ENCODE assay signal across 24 mouse cellular contexts in the genomic region with DNA sequence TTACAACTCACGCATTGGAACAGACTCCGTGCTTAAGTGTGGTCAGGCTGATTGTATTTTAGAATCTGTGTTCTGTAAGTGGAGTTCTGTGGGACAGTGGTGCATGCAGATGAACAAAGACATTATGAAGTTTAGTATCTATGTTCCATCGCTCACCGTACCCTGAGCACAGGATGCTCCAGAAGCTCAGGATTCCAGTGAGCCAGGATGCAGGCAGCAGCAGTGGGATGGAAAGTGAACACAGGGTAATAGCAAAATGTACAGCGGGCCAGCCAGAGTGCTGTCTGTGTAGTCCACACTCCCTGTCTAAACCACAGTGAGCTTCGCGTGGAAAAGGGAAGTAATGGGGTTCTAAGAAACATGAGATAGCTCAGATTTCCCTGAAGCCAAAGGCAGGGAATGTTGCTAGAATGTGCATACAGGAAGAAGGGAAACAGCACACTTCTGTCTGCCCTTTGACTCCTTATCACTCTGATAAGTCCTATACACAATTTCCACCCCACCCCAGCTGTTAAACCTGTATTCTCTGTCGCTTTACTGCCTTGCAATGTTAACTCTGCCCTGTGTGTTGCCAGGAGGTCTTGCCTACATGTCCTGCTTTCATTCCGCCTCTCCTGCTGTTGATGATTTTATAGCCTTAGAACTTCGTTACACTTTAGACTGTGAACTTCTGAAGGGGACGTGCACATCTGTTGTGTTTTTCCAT.
DNase-seq lines count a peak whose midpoint lies in the region; ATAC-seq and TF ChIP-seq lines count a peak whose summit lies in the region.
"Had no signal": no experiment of that assay in that cellular context is flagged by ENCODE, and none has a peak within 500 bp of the region (broad histone marks: within the 10 kb centered on the region; RNA-seq: fewer than 3 reads in every experiment).

No protein-coding gene starts in this region.

- no peaks in the 10 kb centered on the region for H3K4me1 ChIP-seq in lung, postnatal 0 days (ENCODE audit: insufficient read depth, low read depth, low read length)
- 0 out of 2 replicates have a peak, but pooled peaks cover 5% of the 10 kb centered on the region for H3K4me1 ChIP-seq in intestine, embryonic 16.5 days (ENCODE audit: control insufficient read depth, insufficient read depth, low read length)
- H3K4me1 ChIP-seq in stomach, postnatal 0 days (replicated peaks; ENCODE audit: control insufficient read depth, insufficient read depth) = no peaks in the 10 kb centered on the region
- H3K4me1 ChIP-seq in hindbrain, embryonic 12.5 days = no peaks in the 10 kb centered on the region
- H3K4me1 ChIP-seq: forebrain, embryonic 13.5 days; heart, embryonic 15.5 days; hindbrain, embryonic 10.5 days had no signal

- TF ChIP-seq EP300 in lung, postnatal 0 days (IDR thresholded peaks at IDR 0.05) = no peak
- TF ChIP-seq EP300 in stomach, postnatal 0 days (optimal IDR thresholded peaks at IDR 0.05) = no peak

- no peak overlapping the region for H3K27ac ChIP-seq in lung, postnatal 0 days (ENCODE audit: low read length)
- H3K27ac ChIP-seq in intestine, embryonic 16.5 days (ENCODE audit: low read length) = peak overlapping the region; percentile 62
- H3K27ac ChIP-seq in stomach, postnatal 0 days (replicated peaks) = 0 out of 2 replicates have a peak overlapping the region, but pooled peaks have one; percentile 8
- H3K27ac ChIP-seq in hindbrain, embryonic 12.5 days = no peak overlapping the region
- H3K27ac ChIP-seq: embryonic facial prominence, embryonic 13.5 days; forebrain, embryonic 13.5 days; heart, embryonic 10.5 days; heart, embryonic 15.5 days; hindbrain, embryonic 10.5 days; hindbrain, postnatal 0 days had no signal

- H3K4me2 ChIP-seq in lung, postnatal 0 days (replicated peaks; ENCODE audit: low read depth, low read length) = no peak overlapping the region
- 0 out of 2 replicates have a peak overlapping the region, but pooled peaks have one; percentile 10 for H3K4me2 ChIP-seq in intestine, embryonic 16.5 days (ENCODE audit: low read depth, low read length)
- no peak overlapping the region for H3K4me2 ChIP-seq in stomach, postnatal 0 days (replicated peaks; ENCODE audit: low read depth)
- H3K4me2 ChIP-seq in hindbrain, embryonic 12.5 days (replicated peaks) = no peak overlapping the region
- H3K4me2 ChIP-seq: embryonic facial prominence, embryonic 13.5 days; forebrain, embryonic 13.5 days; heart, embryonic 15.5 days had no signal

- WGBS in lung, postnatal 0 days = 86% methylated on average over 11 of the region's 11 CpGs
- WGBS in intestine, embryonic 16.5 days = 68% methylated on average over 11 of the region's 11 CpGs
- 76% methylated on average over 11 of the region's 11 CpGs for WGBS in stomach, postnatal 0 days
- 87% methylated on average over 11 of the region's 11 CpGs for WGBS in hindbrain, embryonic 12.5 days

- ATAC-seq in lung, postnatal 0 days = no peak
- peak; percentile 98 for ATAC-seq in intestine, embryonic 16.5 days
- ATAC-seq in megakaryocyte progenitor cell, adult 5-6 weeks (replicated peaks; ENCODE audit: poor library complexity) = peak; percentile 52; the same call in 1 of the 2 replicates
- ATAC-seq in stomach, postnatal 0 days (ENCODE audit: low FRiP score, low TSS enrichment) = peak; percentile 83
- no peak for ATAC-seq in hindbrain, embryonic 12.5 days (ENCODE audit: low FRiP score)
- ATAC-seq: activated CD4-positive, CD25-positive, alpha-beta regulatory T cell, adult 4 months; forebrain, embryonic 13.5 days; forebrain, postnatal 0 days; hindbrain, postnatal 0 days; Patski had no signal

- H3K4me3 ChIP-seq in lung, postnatal 0 days (ENCODE audit: low read depth, low read length) = no peak overlapping the region
- no peak overlapping the region for H3K4me3 ChIP-seq in intestine, embryonic 16.5 days (ENCODE audit: low read length)
- H3K4me3 ChIP-seq in stomach, postnatal 0 days (ENCODE audit: low read depth, low read length) = no peak overlapping the region
- H3K4me3 ChIP-seq in hindbrain, embryonic 12.5 days = no peak overlapping the region
- H3K4me3 ChIP-seq: embryonic facial prominence, embryonic 13.5 days; forebrain, embryonic 13.5 days; heart, embryonic 10.5 days; heart, embryonic 15.5 days; hindbrain, embryonic 10.5 days had no signal

- no peak overlapping the region for H3K9ac ChIP-seq in lung, postnatal 0 days (replicated peaks; ENCODE audit: low read depth)
- H3K9ac ChIP-seq in intestine, embryonic 16.5 days (ENCODE audit: low read depth, low read length) = no peak overlapping the region
- H3K9ac ChIP-seq in stomach, postnatal 0 days (ENCODE audit: low read length) = no peak overlapping the region
- no peak overlapping the region for H3K9ac ChIP-seq in hindbrain, embryonic 12.5 days
- H3K9ac ChIP-seq: embryonic facial prominence, embryonic 13.5 days; forebrain, embryonic 13.5 days; forebrain, postnatal 0 days; heart, embryonic 15.5 days had no signal

- H3K9me3 ChIP-seq in lung, postnatal 0 days (ENCODE audit: low read length) = no peaks in the 10 kb centered on the region
- H3K9me3 ChIP-seq in intestine, embryonic 16.5 days (ENCODE audit: control insufficient read depth, low read length) = no peaks in the 10 kb centered on the region
- H3K9me3 ChIP-seq in stomach, postnatal 0 days (ENCODE audit: control insufficient read depth, low read length) = no peaks in the 10 kb centered on the region
- no peaks in the 10 kb centered on the region for H3K9me3 ChIP-seq in hindbrain, embryonic 12.5 days (replicated peaks)
- H3K9me3 ChIP-seq: embryonic facial prominence, embryonic 13.5 days; forebrain, embryonic 13.5 days; heart, embryonic 10.5 days; heart, embryonic 15.5 days; hindbrain, embryonic 10.5 days had no signal

- TF ChIP-seq CTCF in lung, postnatal 0 days (IDR thresholded peaks at IDR 0.05) = no peak
- TF ChIP-seq CTCF in stomach, postnatal 0 days (IDR thresholded peaks at IDR 0.05; ENCODE audit: low read depth) = no peak

- H3K27me3 ChIP-seq in lung, postnatal 0 days (replicated peaks; ENCODE audit: insufficient read depth, low read length) = no peaks in the 10 kb centered on the region
- H3K27me3 ChIP-seq in intestine, embryonic 16.5 days (replicated peaks; ENCODE audit: control insufficient read depth, insufficient read depth, low read length) = no peaks in the 10 kb centered on the region
- no peaks in the 10 kb centered on the region for H3K27me3 ChIP-seq in stomach, postnatal 0 days (ENCODE audit: control insufficient read depth, insufficient read depth, low read length)
- H3K27me3 ChIP-seq in hindbrain, embryonic 12.5 days = no peaks in the 10 kb centered on the region
- H3K27me3 ChIP-seq: CH12.LX; embryonic facial prominence, embryonic 13.5 days; forebrain, embryonic 13.5 days; heart, embryonic 15.5 days; Patski had no signal

- DNase-seq in lung, postnatal 36 days = peak; percentile 28
- no peak for DNase-seq in lung, postnatal 0 days (ENCODE audit: low spot score)
- DNase-seq in stomach, postnatal 0 days (ENCODE audit: low spot score) = peak; percentile 45
- DNase-seq in layer of hippocampus, adult 11-12 months (ENCODE audit: low spot score) = no peak
- DNase-seq in spleen, postnatal 4 days (ENCODE audit: low spot score in 2 of 2) = no peak
- DNase-seq: adrenal gland, postnatal 14 days; cerebellum, adult 11-12 months; cerebellum, adult 9-10 months; cerebellum, postnatal 25 days; forebrain, postnatal 0 days; gastrocnemius, postnatal 14 days; heart, postnatal 14 days had no signal

- no peaks in the 10 kb centered on the region for H3K36me3 ChIP-seq in lung, postnatal 0 days (ENCODE audit: insufficient read depth, low read length)
- H3K36me3 ChIP-seq in intestine, embryonic 16.5 days (ENCODE audit: control insufficient read depth, insufficient read depth, low read length) = no peaks in the 10 kb centered on the region
- no peaks in the 10 kb centered on the region for H3K36me3 ChIP-seq in stomach, postnatal 0 days (ENCODE audit: control insufficient read depth, insufficient read depth, low read length)
- H3K36me3 ChIP-seq in hindbrain, embryonic 12.5 days = no peaks in the 10 kb centered on the region
- H3K36me3 ChIP-seq: embryonic facial prominence, embryonic 13.5 days; heart, embryonic 10.5 days; heart, embryonic 15.5 days; hindbrain, embryonic 10.5 days had no signal

Comparison
In these comparisons a context has a peak if more than half of its experiments do, and no peak if none do; other contexts are left out.
1. DNase-seq: peak in lung, postnatal 36 days (single experiment) and stomach, postnatal 0 days (single experiment); none in lung, postnatal 0 days (single experiment), layer of hippocampus, adult 11-12 months (single experiment) and spleen, postnatal 4 days (0 of 2).
2. ATAC-seq: peak in intestine, embryonic 16.5 days (single experiment), megakaryocyte progenitor cell, adult 5-6 weeks (single experiment) and stomach, postnatal 0 days (single experiment); none in lung, postnatal 0 days (single experiment) and hindbrain, embryonic 12.5 days (single experiment).
3. H3K27ac ChIP-seq: peak in intestine, embryonic 16.5 days (single experiment) and stomach, postnatal 0 days (single experiment); none in lung, postnatal 0 days (single experiment) and hindbrain, embryonic 12.5 days (single experiment).